Mouse (Mus musculus): ENCODE data around the gene Lrrn4. TPM values are rescaled to one million over a fixed set of nuclear protein-coding genes. Genes with fewer than 3 reads are reported as not detected.
A peak's percentile ranks its signal among the peaks of the same experiment; 100 is the strongest.

The Lrrn4 gene
- polyA plus RNA-seq, 1 experiment from 2014 or later = 0.22 TPM

- Histone ChIP-seq H3K27me3 (no peaks in the 10 kb centered on the region), H3K4me1 (no peaks in the 10 kb centered on the region), H3K4me2 (no peak overlapping the region), H3K9me3 (no peaks in the 10 kb centered on the region), H3K27ac (no peak overlapping the region), H3K36me3 (no peaks in the 10 kb centered on the region), H3K9ac (no peak overlapping the region), H3K4me3 (no peak overlapping the region)
- 80% methylated on average over 4 of the region's 4 CpGs for WGBS
- no peak for ATAC-seq (ENCODE audit: insufficient number of reproducible peaks, insufficient read depth, low FRiP score, low TSS enrichment, low read depth)
These were observed 20.9 kb upstream of the Lrrn4 start for GRCm38 (mm10) chr2:132901636-132902035.

DNA sequence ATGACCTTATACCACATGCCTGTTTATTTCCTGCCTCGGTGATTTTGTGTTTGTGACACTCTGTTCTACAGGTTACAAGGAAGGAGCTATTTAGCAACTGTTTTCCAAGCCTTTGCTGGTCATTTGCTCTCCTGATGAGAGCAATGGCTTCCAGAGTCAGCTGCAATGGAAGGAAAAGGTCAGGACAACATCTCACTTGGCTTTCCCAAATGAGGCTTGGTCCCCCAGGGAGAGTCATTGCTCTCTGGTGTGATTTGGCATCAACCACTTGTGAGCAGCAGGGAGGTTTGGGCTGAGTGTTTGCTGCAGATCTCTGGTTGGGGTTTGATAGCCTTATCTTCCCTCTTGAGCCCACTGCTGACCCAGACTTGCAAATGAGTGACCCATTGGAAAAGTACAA is 19.9 kb upstream of the Lrrn4 start:
- no peak for ATAC-seq (ENCODE audit: insufficient number of reproducible peaks, insufficient read depth, low FRiP score, low TSS enrichment, low read depth)
- WGBS = 82% methylated on average over 1 of the region's 1 CpGs
- no peaks in the 10 kb centered on the region for H3K4me1 ChIP-seq

GRCm38 (mm10) chr2:132898211-132898610 is 17.5 kb upstream of the Lrrn4 start:
- Histone ChIP-seq H3K27me3 (no peaks in the 10 kb centered on the region), H3K9ac (no peak overlapping the region), H3K36me3 (no peaks in the 10 kb centered on the region), H3K4me1 (no peaks in the 10 kb centered on the region), H3K27ac (no peak overlapping the region), H3K4me3 (no peak overlapping the region), H3K4me2 (no peak overlapping the region), H3K9me3 (no peaks in the 10 kb centered on the region)
- 49% methylated on average over 1 of the region's 1 CpGs for WGBS
- ATAC-seq (ENCODE audit: insufficient number of reproducible peaks, insufficient read depth, low FRiP score, low TSS enrichment, low read depth) = no peak

More for the DNA sequence above, 19.9 kb upstream of the Lrrn4 start:
- Histone ChIP-seq H3K4me3 (no peak overlapping the region), H3K9ac (no peak overlapping the region), H3K27ac (no peak overlapping the region), H3K36me3 (no peaks in the 10 kb centered on the region), H3K9me3 (no peaks in the 10 kb centered on the region), H3K27me3 (no peaks in the 10 kb centered on the region), H3K4me2 (no peak overlapping the region)

DNA sequence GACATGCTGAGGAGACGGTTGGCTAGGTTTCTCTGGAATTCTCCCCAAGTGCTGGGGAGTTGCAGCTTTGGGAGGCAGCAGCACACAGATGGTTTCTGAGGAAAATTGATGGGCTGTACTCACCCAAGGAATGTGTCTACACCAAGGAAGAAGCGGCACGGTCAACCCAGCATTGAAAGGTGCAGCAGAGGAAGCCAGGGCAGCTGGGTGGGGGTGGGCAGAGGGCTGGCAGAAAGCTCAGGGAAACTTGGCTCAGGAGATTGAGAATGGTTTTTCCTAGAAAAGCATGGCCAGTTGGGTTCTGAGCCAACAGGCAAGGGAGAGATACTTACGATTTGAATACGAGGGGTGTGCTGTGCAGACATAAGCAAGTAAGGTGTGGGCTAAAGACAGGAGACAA is 13.1 kb upstream of the Lrrn4 start:
- no peaks in the 10 kb centered on the region for H3K36me3 ChIP-seq
- WGBS = 83% methylated on average over 5 of the region's 5 CpGs
- no peak overlapping the region for H3K4me3 ChIP-seq
- H3K9ac ChIP-seq = no peak overlapping the region
- no peak overlapping the region for H3K4me2 ChIP-seq
- no peaks in the 10 kb centered on the region for H3K4me1 ChIP-seq
- ATAC-seq (ENCODE audit: insufficient number of reproducible peaks, insufficient read depth, low FRiP score, low TSS enrichment, low read depth) = no peak
- no peaks in the 10 kb centered on the region for H3K27me3 ChIP-seq
- H3K27ac ChIP-seq = no peak overlapping the region
- H3K9me3 ChIP-seq = no peaks in the 10 kb centered on the region

DNA sequence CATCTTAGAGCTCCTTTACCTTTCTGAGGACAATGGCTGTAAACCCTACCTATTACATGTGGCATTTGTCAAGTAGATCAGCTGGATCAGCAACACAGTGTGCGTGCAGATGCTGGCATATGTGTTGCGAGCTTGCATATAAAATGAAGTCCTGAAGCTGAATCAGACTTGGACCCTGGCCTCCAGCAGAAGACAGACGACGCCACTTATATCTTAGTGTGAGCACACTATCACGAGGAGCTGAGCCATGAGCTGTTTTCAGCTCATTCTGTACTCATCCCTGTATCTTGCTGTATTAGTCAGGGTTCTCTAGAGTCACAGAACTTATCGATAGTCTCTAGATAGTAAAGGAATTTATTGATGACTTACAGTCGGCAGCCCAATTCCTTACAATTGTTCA is 4.6 kb upstream of the Lrrn4 start:
- H3K27ac ChIP-seq = no peak overlapping the region
- no peak overlapping the region for H3K9ac ChIP-seq
- peaks cover 15% of the 10 kb centered on the region for H3K27me3 ChIP-seq
- H3K36me3 ChIP-seq = no peaks in the 10 kb centered on the region
- H3K4me2 ChIP-seq = no peak overlapping the region
- H3K4me1 ChIP-seq = peaks cover 11% of the 10 kb centered on the region
- WGBS = 85% methylated on average over 7 of the region's 7 CpGs
- ATAC-seq (ENCODE audit: insufficient number of reproducible peaks, insufficient read depth, low FRiP score, low TSS enrichment, low read depth) = no peak
- H3K4me3 ChIP-seq = no peak overlapping the region
- no peaks in the 10 kb centered on the region for H3K9me3 ChIP-seq

DNA sequence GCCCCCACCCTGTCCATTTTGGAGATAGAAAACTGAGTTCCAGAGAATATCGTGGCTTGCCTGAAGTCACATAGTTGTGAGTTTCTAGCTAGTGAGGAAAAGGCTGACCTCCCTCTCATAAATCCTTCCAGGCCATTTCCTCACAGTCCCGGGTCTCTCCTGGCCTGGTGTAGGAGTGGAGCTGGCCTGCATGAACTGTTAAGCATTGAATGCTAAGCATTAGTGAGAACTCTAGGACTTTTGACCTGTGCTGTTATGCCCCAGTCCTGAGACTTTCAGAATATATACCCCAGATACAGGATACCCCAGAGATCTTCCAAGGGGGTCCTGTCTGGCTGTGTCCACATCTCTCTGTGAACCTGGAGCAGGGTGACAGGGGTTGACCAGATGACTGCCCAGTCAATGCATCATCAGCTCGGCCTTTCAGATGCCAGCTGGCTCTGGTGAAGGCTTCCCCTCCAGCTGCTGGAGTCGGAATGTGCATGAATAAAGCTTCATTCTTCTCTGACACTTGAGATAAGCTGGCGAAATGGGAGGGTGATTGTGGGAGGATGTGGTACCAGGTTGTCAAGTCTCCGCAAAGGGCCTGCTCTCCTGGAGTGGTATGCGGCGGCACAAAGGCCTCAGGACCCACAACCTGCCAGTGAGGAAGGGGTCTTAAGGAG is 3.7 kb upstream of the Lrrn4 start:
- 70% methylated on average over 8 of the region's 8 CpGs for WGBS
- Histone ChIP-seq H3K9ac (no peak overlapping the region), H3K4me1 (peaks cover 17% of the 10 kb centered on the region), H3K27ac (no peak overlapping the region), H3K9me3 (no peaks in the 10 kb centered on the region), H3K36me3 (no peaks in the 10 kb centered on the region), H3K27me3 (peaks cover 24% of the 10 kb centered on the region), H3K4me2 (no peak overlapping the region), H3K4me3 (no peak overlapping the region)
- ATAC-seq (ENCODE audit: insufficient number of reproducible peaks, insufficient read depth, low FRiP score, low TSS enrichment, low read depth) = no peak

DNA sequence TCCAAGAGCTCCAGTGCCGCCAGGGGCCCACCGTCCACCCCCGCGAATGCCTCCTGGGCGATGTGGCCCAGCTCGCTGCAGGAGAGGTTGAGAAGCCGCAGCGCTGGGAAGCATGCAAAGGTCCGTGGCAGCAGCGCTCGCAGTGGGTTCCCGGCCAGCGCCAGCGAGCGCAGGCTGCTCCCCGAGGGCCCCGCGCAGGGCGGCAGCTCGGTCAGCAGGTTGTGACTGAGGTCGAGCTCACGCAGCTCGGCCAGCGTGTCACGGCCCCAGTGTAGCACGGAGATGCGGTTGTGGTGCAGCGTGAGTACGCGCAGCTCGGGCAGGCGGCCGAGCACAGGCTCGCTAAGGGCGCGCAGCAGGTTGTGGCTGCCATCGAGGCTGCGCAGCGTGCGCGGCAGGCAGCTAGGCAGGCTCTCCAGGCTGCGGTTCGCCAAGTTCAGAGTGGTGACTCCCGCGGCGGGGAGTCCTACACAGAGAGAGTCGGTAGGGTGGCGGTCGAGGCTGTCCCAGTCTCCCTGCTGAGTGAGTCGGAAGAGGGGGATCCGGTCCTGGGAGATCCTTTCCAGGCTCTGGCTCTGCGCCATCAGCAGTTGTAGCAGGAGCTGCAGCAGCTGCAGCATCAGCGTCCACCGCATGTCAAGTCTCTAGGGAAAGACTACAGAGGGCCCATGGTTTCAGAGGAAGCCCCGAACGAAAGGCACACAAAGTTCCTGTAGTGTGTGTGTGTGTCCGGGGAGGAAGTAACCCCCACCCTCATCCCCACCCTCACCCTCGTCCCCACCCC is 1.2 kb downstream of the Lrrn4 start:
- Histone ChIP-seq H3K4me2 (peak overlapping the region; percentile 99), H3K9ac (peak overlapping the region; percentile 66), H3K4me1 (peaks cover 25% of the 10 kb centered on the region), H3K27ac (no peak overlapping the region), H3K9me3 (no peaks in the 10 kb centered on the region), H3K36me3 (no peaks in the 10 kb centered on the region), H3K4me3 (peak overlapping the region; percentile 56), H3K27me3 (peaks cover 58% of the 10 kb centered on the region)
- under 1% methylated on average over 58 of the region's 58 CpGs for WGBS
- ATAC-seq (ENCODE audit: insufficient number of reproducible peaks, insufficient read depth, low FRiP score, low TSS enrichment, low read depth) = peak; percentile 62

GRCm38 (mm10) chr2:132876991-132877390 is 3.7 kb downstream of the Lrrn4 start:
- Histone ChIP-seq H3K9ac (no peak overlapping the region), H3K27ac (no peak overlapping the region), H3K4me2 (no peak overlapping the region), H3K36me3 (no peaks in the 10 kb centered on the region), H3K27me3 (peaks cover 58% of the 10 kb centered on the region), H3K4me1 (peaks cover 25% of the 10 kb centered on the region), H3K9me3 (no peaks in the 10 kb centered on the region), H3K4me3 (no peak overlapping the region)
- ATAC-seq (ENCODE audit: insufficient number of reproducible peaks, insufficient read depth, low FRiP score, low TSS enrichment, low read depth) = no peak
- 57% methylated on average over 1 of the region's 1 CpGs for WGBS

GRCm38 (mm10) chr2:132873657-132874326 is 6.9 kb downstream of the Lrrn4 start:
- H3K9ac ChIP-seq = no peak overlapping the region
- H3K4me2 ChIP-seq = no peak overlapping the region
- no peak overlapping the region for H3K27ac ChIP-seq
- no peak overlapping the region for H3K4me3 ChIP-seq
- WGBS = 84% methylated on average over 10 of the region's 10 CpGs
- H3K36me3 ChIP-seq = no peaks in the 10 kb centered on the region
- no peak for ATAC-seq (ENCODE audit: insufficient number of reproducible peaks, insufficient read depth, low FRiP score, low TSS enrichment, low read depth)
- H3K27me3 ChIP-seq = peaks cover 28% of the 10 kb centered on the region
- no peaks in the 10 kb centered on the region for H3K9me3 ChIP-seq
- peaks cover 1% of the 10 kb centered on the region for H3K4me1 ChIP-seq

DNA sequence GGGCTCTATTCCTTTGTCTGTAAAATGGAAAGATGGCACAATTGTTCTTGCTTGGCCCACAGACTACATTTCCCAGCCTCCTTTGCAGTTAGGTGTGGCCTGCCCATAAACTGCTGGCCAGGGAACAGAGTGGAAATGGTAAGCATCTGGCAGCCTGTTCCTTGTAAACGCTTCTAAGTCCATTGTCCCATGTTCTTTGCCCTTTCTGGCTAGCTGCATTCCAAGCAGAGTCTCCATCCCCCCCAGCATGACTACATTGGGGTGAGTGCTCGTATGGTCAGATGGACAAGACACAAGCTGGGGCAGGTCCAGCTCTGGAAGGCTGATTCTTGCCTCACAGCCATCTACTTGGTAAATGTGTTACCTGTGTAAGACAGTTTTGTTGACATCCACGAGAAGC is 9.0 kb downstream of the Lrrn4 start:
- 54% methylated on average over 3 of the region's 3 CpGs for WGBS
- peaks cover 7% of the 10 kb centered on the region; the same call in 1 of the 2 replicates for H3K27me3 ChIP-seq
- no peaks in the 10 kb centered on the region for H3K9me3 ChIP-seq
- H3K9ac ChIP-seq = no peak overlapping the region
- no peak for ATAC-seq (ENCODE audit: insufficient number of reproducible peaks, insufficient read depth, low FRiP score, low TSS enrichment, low read depth)
- H3K4me3 ChIP-seq = no peak overlapping the region
- H3K4me1 ChIP-seq = no peaks in the 10 kb centered on the region
- H3K27ac ChIP-seq = no peak overlapping the region
- H3K4me2 ChIP-seq = no peak overlapping the region
- H3K36me3 ChIP-seq = peaks cover 4% of the 10 kb centered on the region

- H3K4me2 ChIP-seq = no peak overlapping the region
- WGBS = 78% methylated on average over 4 of the region's 4 CpGs
- H3K4me3 ChIP-seq = no peak overlapping the region
- no peaks in the 10 kb centered on the region for H3K4me1 ChIP-seq
- ATAC-seq (ENCODE audit: insufficient number of reproducible peaks, insufficient read depth, low FRiP score, low TSS enrichment, low read depth) = no peak
- H3K9ac ChIP-seq = no peak overlapping the region
- no peak overlapping the region for H3K27ac ChIP-seq
- peaks cover 11% of the 10 kb centered on the region for H3K36me3 ChIP-seq
- peaks cover 1% of the 10 kb centered on the region; the same call in 1 of the 2 replicates for H3K27me3 ChIP-seq
- H3K9me3 ChIP-seq = no peaks in the 10 kb centered on the region
These were observed 10.4 kb downstream of the Lrrn4 start for GRCm38 (mm10) chr2:132870286-132870685.

- H3K27ac ChIP-seq = no peak overlapping the region
- H3K4me1 ChIP-seq = no peaks in the 10 kb centered on the region
- no peak overlapping the region for H3K4me3 ChIP-seq
- 83% methylated on average over 5 of the region's 5 CpGs for WGBS
- H3K4me2 ChIP-seq = no peak overlapping the region
- H3K9me3 ChIP-seq = no peaks in the 10 kb centered on the region
- no peaks in the 10 kb centered on the region for H3K27me3 ChIP-seq
- no peak for ATAC-seq (ENCODE audit: insufficient number of reproducible peaks, insufficient read depth, low FRiP score, low TSS enrichment, low read depth)
- H3K9ac ChIP-seq = no peak overlapping the region
- peaks cover 15% of the 10 kb centered on the region for H3K36me3 ChIP-seq
These were observed 11.0 kb downstream of the Lrrn4 start for GRCm38 (mm10) chr2:132869682-132870081.
